Mouse (Mus musculus) midbrain, postnatal 0 days (tissue): ENCODE measurements at regions not wholly inside any gene's neighbourhood (a gene's known extent, or its start where the extent isn't known, plus 50 kb on each side); places are given as distances from the start of the nearest gene placed in this dataset.
A peak's percentile ranks its signal among the peaks of the same experiment; 100 is the strongest.

Experiments
- ATAC-seq: fragments of 200-750 bp; cut with Nextera tagmentation; 2 replicates; pipeline ENCODE4 v1.8.0; 2017; ENCODE audit warnings: moderate number of reproducible peaks, mild to moderate bottlenecking, moderate TSS enrichment, moderate library complexity; ENCODE audit not compliant: low FRiP score
- DNase-seq: peaks from one replicate; pipeline ENCODE4 v3.0.0-alpha.2; 2015; ENCODE audit warnings: low spot score
- H3K27ac ChIP-seq: fragments of 300-500 bp; sonication (generic); 2 replicates; pipeline ENCODE4 v1.5.1; 2014; ENCODE audit warnings: low read depth, mild to moderate bottlenecking, low read length, mixed read lengths
- H3K27me3 ChIP-seq: fragments of 300-500 bp; sonication (generic); 2 replicates; pipeline ENCODE4 v1.6.1; 2014; ENCODE audit warnings: low read length, control low read depth, mixed read lengths; ENCODE audit not compliant: insufficient read depth
- H3K36me3 ChIP-seq: fragments of 300-500 bp; sonication (generic); 2 replicates; pipeline ENCODE4 v1.6.1; 2014; ENCODE audit warnings: low read length, control low read depth, mixed read lengths; ENCODE audit not compliant: insufficient read depth
- H3K4me1 ChIP-seq: fragments of 300-500 bp; sonication (generic); 2 replicates; pipeline ENCODE4 v1.6.1; 2014; ENCODE audit warnings: mild to moderate bottlenecking, control low read depth, antibody characterized with exemption, low read length, mixed read lengths; ENCODE audit not compliant: insufficient read depth
- H3K4me2 ChIP-seq: fragments of 300-500 bp; sonication (generic); 2 replicates; pipeline ENCODE4 v1.6.1; 2014; ENCODE audit warnings: low read depth, mild to moderate bottlenecking, low read length, mixed read lengths; ENCODE audit not compliant: poor library complexity, severe bottlenecking
- H3K4me3 ChIP-seq: fragments of 300-500 bp; sonication (generic); 2 replicates; pipeline ENCODE4 v1.5.1; 2014; ENCODE audit warnings: low read depth, mild to moderate bottlenecking, low read length, moderate library complexity
- H3K9ac ChIP-seq: fragments of 300-500 bp; sonication (generic); replicated peaks from 2 replicates; pipeline ENCODE4 v1.6.1; 2014; ENCODE audit warnings: mild to moderate bottlenecking, low read length, moderate library complexity, mixed read lengths; ENCODE audit not compliant: poor library complexity, severe bottlenecking
- H3K9me3 ChIP-seq: fragments of 300-500 bp; sonication (generic); 2 replicates; pipeline ENCODE4 v1.6.1; 2016; ENCODE audit warnings: low read length, control low read depth
- CTCF ChIP-seq: IDR thresholded peaks from 2 replicates; pipeline ENCODE4 v1.5.1; 2016; ENCODE audit warnings: antibody characterized with exemption, mild to moderate bottlenecking
- WGBS: fragments of 180-500 bp; shearing (Covaris S2); extraction: QIAGEN DNeasy Blood & Tissue Kit; methylation state at CpG from one replicate; pipeline ENCODE4 v1.1.7; 2014; 5-methylcytosine and 5-hydroxymethylcytosine counted together

DNA sequence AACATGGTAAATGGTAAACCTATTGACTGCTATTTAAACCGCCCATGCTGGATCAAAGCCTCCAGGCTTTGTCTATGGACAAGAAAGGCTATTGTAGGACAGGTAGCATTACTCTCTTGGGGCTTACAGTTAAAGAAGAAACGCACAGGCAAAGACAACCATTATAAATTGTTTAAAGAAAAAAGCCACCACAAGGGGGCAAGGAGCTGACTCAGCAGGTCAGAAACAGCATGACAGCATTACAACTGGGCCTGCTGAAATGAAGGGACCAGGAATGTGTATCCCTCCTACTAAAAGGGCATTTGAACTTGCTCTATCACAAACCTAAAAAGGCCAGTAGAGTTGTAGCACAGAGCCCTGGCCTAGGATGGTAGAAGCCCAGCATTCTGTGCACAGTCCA, 314.3 kb downstream of the Adgrl2 start:
- Histone ChIP-seq H3K4me1 (no peaks in the 10 kb centered on the region), H3K9ac (no peak overlapping the region), H3K4me3 (no peak overlapping the region), H3K9me3 (no peaks in the 10 kb centered on the region), H3K27me3 (no peaks in the 10 kb centered on the region), H3K4me2 (no peak overlapping the region), H3K27ac (no peak overlapping the region), H3K36me3 (no peaks in the 10 kb centered on the region)
- 61% methylated on average over 2 of the region's 2 CpGs for WGBS
- ATAC-seq (no peak), DNase-seq (no peak)
- TF ChIP-seq CTCF: peak; percentile 36; the same call in 1 of the 2 replicates

DNA sequence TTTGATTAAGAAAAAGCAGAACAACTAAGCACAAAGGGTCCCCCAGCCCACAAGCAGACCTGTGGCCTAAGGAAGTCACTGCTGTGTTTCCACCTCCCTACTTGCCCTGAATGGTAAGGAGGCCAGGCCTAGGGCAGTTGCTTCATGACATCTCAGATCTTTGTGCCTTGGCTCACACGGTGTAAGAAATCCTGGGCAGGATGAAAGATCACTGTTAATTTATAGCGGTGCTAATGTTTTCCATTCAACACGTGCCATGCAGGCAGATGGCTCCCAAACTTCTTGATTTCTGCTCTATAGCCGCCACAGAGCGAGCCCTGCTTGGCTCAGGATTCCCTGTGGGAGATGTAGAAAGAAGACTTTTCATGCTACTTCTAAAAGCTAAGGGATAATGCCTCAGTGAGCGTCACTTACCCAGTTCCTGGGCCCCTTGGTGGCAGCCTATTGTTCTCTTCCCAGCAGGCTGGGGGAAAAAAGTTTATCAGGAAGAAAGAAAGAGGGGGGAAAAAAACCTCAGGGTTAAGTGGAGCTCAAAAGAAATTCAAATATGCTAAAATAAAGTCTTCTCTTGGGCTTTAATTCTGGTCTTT, 327.4 kb downstream of the Adgrl2 start:
- TF ChIP-seq CTCF: no peak
- no peak overlapping the region for H3K4me2 ChIP-seq
- no peaks in the 10 kb centered on the region for H3K9me3 ChIP-seq
- H3K4me3 ChIP-seq: no peak overlapping the region
- H3K4me1 ChIP-seq: no peaks in the 10 kb centered on the region
- H3K9ac ChIP-seq: no peak overlapping the region
- no peaks in the 10 kb centered on the region for H3K36me3 ChIP-seq
- DNase-seq: no peak
- H3K27me3 ChIP-seq: no peaks in the 10 kb centered on the region
- 15% methylated on average over 6 of the region's 6 CpGs for WGBS
- H3K27ac ChIP-seq: no peak overlapping the region
- ATAC-seq: no peak

DNA sequence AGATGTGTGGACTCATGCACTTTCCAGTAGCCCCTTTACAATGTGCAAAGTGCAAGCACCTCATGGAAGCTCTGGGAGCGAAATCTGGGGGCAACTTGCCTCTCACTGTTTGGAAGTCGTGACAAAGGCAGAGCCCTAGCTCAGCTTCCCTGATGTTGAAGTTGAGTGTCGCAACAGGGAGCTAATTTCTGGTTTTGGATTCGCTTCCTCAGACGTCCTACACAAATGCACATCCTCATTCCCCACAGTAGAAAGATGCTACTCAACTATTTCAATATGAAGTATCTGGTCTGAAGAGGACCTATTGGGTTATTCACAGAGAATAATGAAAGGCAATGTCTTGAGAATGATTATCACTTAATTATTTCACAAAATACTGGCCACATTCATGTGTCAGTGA, 331.3 kb downstream of the Adgrl2 start:
- no peaks in the 10 kb centered on the region for H3K36me3 ChIP-seq
- 93% methylated on average over 5 of the region's 5 CpGs for WGBS
- no peak for ATAC-seq

DNA sequence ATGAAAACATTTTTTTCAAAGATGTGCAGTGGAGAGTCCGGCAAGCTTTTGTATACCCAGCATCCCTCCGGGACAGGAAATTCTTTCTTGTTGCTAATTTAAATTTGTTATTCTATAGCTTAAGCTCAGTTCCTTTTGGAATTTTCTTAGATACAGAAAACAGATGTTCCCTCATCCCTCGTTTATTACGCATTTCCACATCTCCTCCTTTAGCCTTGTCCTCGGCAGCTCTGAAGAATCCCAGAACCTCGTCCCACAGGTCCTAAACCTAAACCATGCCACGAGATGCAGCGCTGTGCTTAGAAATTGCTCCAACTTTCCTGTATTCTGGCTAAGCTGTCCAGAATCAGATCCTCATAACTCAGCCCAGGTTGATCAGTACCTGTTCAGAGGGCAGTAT, 332.0 kb downstream of the Adgrl2 start:
- H3K4me2 ChIP-seq: no peak overlapping the region
- H3K4me3 ChIP-seq: no peak overlapping the region
- no peaks in the 10 kb centered on the region for H3K4me1 ChIP-seq
- no peak overlapping the region for H3K9ac ChIP-seq
- WGBS: 80% methylated on average over 8 of the region's 8 CpGs
- ATAC-seq (no peak), DNase-seq (no peak)
- H3K36me3 ChIP-seq: no peaks in the 10 kb centered on the region
- TF ChIP-seq CTCF: no peak
- H3K9me3 ChIP-seq: no peaks in the 10 kb centered on the region
- H3K27me3 ChIP-seq: no peaks in the 10 kb centered on the region
- H3K27ac ChIP-seq: no peak overlapping the region

More for the DNA sequence above, 331.3 kb downstream of the Adgrl2 start:
- no peaks in the 10 kb centered on the region for H3K9me3 ChIP-seq
- H3K4me3 ChIP-seq: no peak overlapping the region
- H3K9ac ChIP-seq: no peak overlapping the region
- H3K4me1 ChIP-seq: no peaks in the 10 kb centered on the region
- no peak overlapping the region for H3K4me2 ChIP-seq
- TF ChIP-seq CTCF: no peak
- no peaks in the 10 kb centered on the region for H3K27me3 ChIP-seq
- no peak overlapping the region for H3K27ac ChIP-seq
- DNase-seq: no peak

DNA sequence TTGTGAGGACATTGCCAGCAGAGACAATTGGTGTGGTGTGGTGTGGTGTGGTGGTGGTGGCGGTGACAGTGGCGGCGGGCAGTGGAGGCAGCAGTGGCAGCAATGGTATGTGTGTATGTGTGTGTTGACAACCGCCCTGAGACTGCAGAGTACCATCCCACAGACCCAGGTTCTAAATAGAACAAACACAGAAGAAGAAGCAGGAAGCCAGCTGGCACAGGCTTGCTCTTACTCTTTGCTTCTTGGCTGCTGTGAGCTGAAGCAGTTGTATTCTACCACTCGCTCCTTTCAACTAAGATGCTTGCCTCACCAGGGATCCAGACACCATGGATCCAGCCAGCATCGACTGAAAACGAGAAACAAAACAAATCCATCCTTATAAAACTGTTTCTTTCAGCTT, 334.2 kb downstream of the Adgrl2 start:
- ATAC-seq (no peak), DNase-seq (no peak)
- no peak for TF ChIP-seq CTCF
- no peak overlapping the region for H3K4me2 ChIP-seq
- 82% methylated on average over 7 of the region's 7 CpGs for WGBS
- no peaks in the 10 kb centered on the region for H3K36me3 ChIP-seq
- H3K27me3 ChIP-seq: no peaks in the 10 kb centered on the region
- H3K27ac ChIP-seq: no peak overlapping the region
- H3K4me1 ChIP-seq: no peaks in the 10 kb centered on the region
- H3K9ac ChIP-seq: no peak overlapping the region
- H3K9me3 ChIP-seq: no peaks in the 10 kb centered on the region
- H3K4me3 ChIP-seq: no peak overlapping the region

DNA sequence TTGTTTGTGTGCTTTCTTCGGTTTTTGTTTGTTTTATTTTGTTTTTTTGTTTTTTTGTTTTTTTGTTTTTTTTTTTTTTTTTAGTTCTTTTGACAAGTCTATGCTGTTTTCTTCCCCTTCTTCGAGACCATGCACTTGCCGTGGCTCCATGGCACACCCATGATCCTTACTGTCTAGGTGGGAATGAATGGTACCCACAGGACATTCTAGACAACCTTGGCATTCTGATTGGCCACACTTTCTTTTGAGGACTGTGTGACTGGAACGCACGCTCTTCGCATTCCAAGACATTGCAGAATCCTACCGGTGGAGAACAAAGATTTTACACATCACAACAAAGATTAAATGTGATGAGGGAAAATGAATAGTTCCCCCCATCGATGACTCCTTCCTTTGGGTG, 340.1 kb downstream of the Adgrl2 start:
- DNase-seq: no peak
- H3K4me1 ChIP-seq: no peaks in the 10 kb centered on the region
- no peak for ATAC-seq
- WGBS: 41% methylated on average over 8 of the region's 8 CpGs
- H3K4me3 ChIP-seq: no peak overlapping the region
- H3K36me3 ChIP-seq: no peaks in the 10 kb centered on the region
- no peaks in the 10 kb centered on the region for H3K27me3 ChIP-seq
- no peak overlapping the region for H3K4me2 ChIP-seq
- no peak overlapping the region for H3K9ac ChIP-seq
- no peak overlapping the region for H3K27ac ChIP-seq
- H3K9me3 ChIP-seq: no peaks in the 10 kb centered on the region
- TF ChIP-seq CTCF: no peak
